Mouse (Mus musculus): ENCODE measurements at regions not wholly inside any gene's neighbourhood (a gene's known extent, or its start where the extent isn't known, plus 50 kb on each side); places are given as distances from the start of the nearest gene placed in this dataset.

- TF ChIP-seq CTCF (IDR thresholded peaks at IDR 0.05; ENCODE audit: low read depth) (no peak), EP300 (optimal IDR thresholded peaks at IDR 0.05) (no peak)
Measured at GRCm38 (mm10) chr9:85048112-85048978, 264.2 kb upstream of the Gm11114 start.

All from stomach, postnatal 0 days (tissue).